Mouse (Mus musculus) embryonic fibroblast, embryonic 13.5 days (primary cell): ENCODE data around the gene Cdhr2.

Source experiments
- CTCF ChIP-seq: IDR thresholded peaks from 2 replicates; pipeline ENCODE4 v1.5.1; 2011; ENCODE audit warnings: mild to moderate bottlenecking, control low read depth, low read length, moderate library complexity, borderline replicate concordance; ENCODE audit not compliant: insufficient read depth
- POLR2A ChIP-seq: IDR thresholded peaks from 2 replicates; pipeline ENCODE4 v1.6.1; 2011; ENCODE audit warnings: low read depth, mild to moderate bottlenecking, control low read depth, low read length, moderate library complexity

DNA sequence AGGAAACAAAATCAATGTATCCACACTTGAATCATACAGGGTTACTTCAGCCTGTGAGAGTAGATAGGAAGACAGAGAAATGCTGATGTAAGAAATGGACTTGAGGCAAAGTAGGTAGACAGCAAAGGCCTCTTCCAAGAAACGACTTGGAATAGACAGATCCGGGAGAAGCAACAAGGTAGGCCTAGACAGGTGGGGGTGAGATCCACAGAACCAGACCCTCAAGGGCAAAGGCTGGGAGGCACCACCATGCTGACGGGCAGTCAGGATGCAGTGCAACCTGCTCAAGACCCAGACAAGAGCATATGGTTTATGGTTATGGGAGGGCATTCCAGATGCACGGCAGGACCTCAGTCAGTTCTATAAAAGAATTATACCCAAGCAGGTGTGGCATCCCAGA, 65.8 kb downstream of the Cdhr2 start:
- TF ChIP-seq CTCF (no peak), POLR2A (no peak)
